Mouse (Mus musculus) midbrain, embryonic 10.5 days (tissue): ENCODE results near the gene 2210011C24Rik. TPM values are rescaled to one million over a fixed set of nuclear protein-coding genes. Genes with fewer than 3 reads are reported as not detected.

Experiments
- DNase-seq: peaks from one replicate; pipeline ENCODE4 v3.0.0-alpha.2; 2017; ENCODE audit warnings: low spot score
- H3K27ac ChIP-seq: fragments of 300-500 bp; sonication (generic); replicated peaks from 2 replicates; pipeline ENCODE4 v1.5.1; 2016; ENCODE audit warnings: mild to moderate bottlenecking
- H3K27me3 ChIP-seq: fragments of 300-500 bp; sonication (generic); 2 replicates; pipeline ENCODE4 v1.6.1; 2016; ENCODE audit warnings: low read depth, mild to moderate bottlenecking; ENCODE audit not compliant: poor library complexity, severe bottlenecking
- H3K36me3 ChIP-seq: fragments of 300-500 bp; sonication (generic); 2 replicates; pipeline ENCODE4 v1.6.1; 2016; ENCODE audit warnings: mild to moderate bottlenecking, moderate library complexity
- H3K4me1 ChIP-seq: fragments of 300-500 bp; sonication (generic); 2 replicates; pipeline ENCODE4 v1.6.1; 2016
- H3K4me3 ChIP-seq: fragments of 300-500 bp; sonication (generic); 2 replicates; pipeline ENCODE4 v1.5.1; 2016; ENCODE audit warnings: mild to moderate bottlenecking, moderate library complexity
- H3K9me3 ChIP-seq: fragments of 300-500 bp; sonication (generic); replicated peaks from 2 replicates; pipeline ENCODE4 v1.6.1; 2016; ENCODE audit warnings: mild to moderate bottlenecking
- WGBS: fragments of 180-500 bp; shearing (Covaris S2); methylation state at CpG from one replicate; pipeline ENCODE4 v1.1.7; 2016; 5-methylcytosine and 5-hydroxymethylcytosine counted together
- polyA plus RNA-seq: library from polyadenylated mRNA; unstranded; fragments of >200 nt; fragmentation: Nextera tagmentation; extraction: Ambion mirVana; gene quantifications from 2 replicates; pipeline ENCODE4 v1.2.1, GENCODE M21; 2016

2210011C24Rik gene
- polyA plus RNA-seq, result 0.20 and 0.67 TPM in 2 replicates

- H3K27ac ChIP-seq, result peak within 1 kb of the TSS; percentile 72
These were observed at the start of gene 2210011C24Rik for GRCm38 (mm10) chr8:84011705-84012498. 2210011C24Rik (minus strand) TSS chr8:84012171.

GRCm38 (mm10) chr8:84060245-84060644 lies 48.3 kb upstream of the 2210011C24Rik start:
- no peak for DNase-seq
- no peak overlapping the region for H3K4me3 ChIP-seq
- peaks cover 2% of the 10 kb centered on the region; the same call in 1 of the 2 replicates for H3K4me1 ChIP-seq
- 91% methylated on average over 2 of the region's 2 CpGs for WGBS
- no peaks in the 10 kb centered on the region for H3K9me3 ChIP-seq
- H3K36me3 ChIP-seq, result no peaks in the 10 kb centered on the region
- H3K27ac ChIP-seq, result no peak overlapping the region
- no peaks in the 10 kb centered on the region for H3K27me3 ChIP-seq

More at GRCm38 (mm10) chr8:84011705-84012498, at the start of gene 2210011C24Rik:
- Histone ChIP-seq H3K9me3 (no peaks in the 10 kb centered on the region), H3K36me3 (no peaks in the 10 kb centered on the region), H3K4me1 (peaks cover 38% of the 10 kb centered on the region), H3K27me3 (peaks cover 60% of the 10 kb centered on the region), H3K4me3 (peak within 1 kb of the TSS; percentile 67)
- WGBS, result 1% methylated on average over 45 of the region's 45 CpGs
- no peak for DNase-seq

- no peak for DNase-seq
- no peak overlapping the region for H3K4me3 ChIP-seq
- no peaks in the 10 kb centered on the region for H3K9me3 ChIP-seq
- 91% methylated on average over 2 of the region's 2 CpGs for WGBS
- no peaks in the 10 kb centered on the region for H3K36me3 ChIP-seq
- no peaks in the 10 kb centered on the region for H3K27me3 ChIP-seq
- no peak overlapping the region for H3K27ac ChIP-seq
- 0 out of 2 replicates have a peak, but pooled peaks cover 2% of the 10 kb centered on the region for H3K4me1 ChIP-seq
These were observed 47.3 kb upstream of the 2210011C24Rik start for GRCm38 (mm10) chr8:84059226-84059625.

DNA sequence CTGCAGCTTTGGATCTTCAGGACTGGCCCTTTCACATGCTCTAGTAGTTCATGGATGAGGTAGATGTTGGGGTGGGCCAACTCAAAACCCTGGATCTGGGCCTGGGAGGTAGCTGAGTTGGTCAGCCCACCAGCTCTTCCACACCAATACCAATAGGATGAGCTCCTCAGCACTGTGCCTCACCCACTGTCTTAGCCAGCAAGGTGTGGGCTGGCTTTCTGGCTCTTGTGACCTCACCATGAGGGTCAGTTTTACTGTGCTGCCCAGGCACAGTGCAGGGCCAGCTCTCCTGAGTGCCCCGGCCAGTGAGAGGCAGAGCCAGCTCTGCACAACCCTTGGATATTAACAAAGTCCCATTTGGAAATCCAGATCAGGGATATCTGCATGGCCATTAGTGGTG lies 45.9 kb upstream of the 2210011C24Rik start:
- Histone ChIP-seq H3K36me3 (no peaks in the 10 kb centered on the region), H3K27me3 (no peaks in the 10 kb centered on the region), H3K27ac (no peak overlapping the region), H3K4me1 (no peaks in the 10 kb centered on the region), H3K9me3 (no peaks in the 10 kb centered on the region), H3K4me3 (no peak overlapping the region)
- 87% methylated on average over 1 of the region's 1 CpGs for WGBS
- DNase-seq, result no peak

- Histone ChIP-seq H3K4me1 (peaks cover 9% of the 10 kb centered on the region; the same call in 1 of the 2 replicates), H3K4me3 (no peak overlapping the region), H3K36me3 (no peaks in the 10 kb centered on the region), H3K9me3 (no peaks in the 10 kb centered on the region), H3K27ac (no peak overlapping the region), H3K27me3 (no peaks in the 10 kb centered on the region)
- no peak for DNase-seq
- 95% methylated on average over 5 of the region's 5 CpGs for WGBS
These were observed 41.3 kb upstream of the 2210011C24Rik start for GRCm38 (mm10) chr8:84053229-84053628.

DNA sequence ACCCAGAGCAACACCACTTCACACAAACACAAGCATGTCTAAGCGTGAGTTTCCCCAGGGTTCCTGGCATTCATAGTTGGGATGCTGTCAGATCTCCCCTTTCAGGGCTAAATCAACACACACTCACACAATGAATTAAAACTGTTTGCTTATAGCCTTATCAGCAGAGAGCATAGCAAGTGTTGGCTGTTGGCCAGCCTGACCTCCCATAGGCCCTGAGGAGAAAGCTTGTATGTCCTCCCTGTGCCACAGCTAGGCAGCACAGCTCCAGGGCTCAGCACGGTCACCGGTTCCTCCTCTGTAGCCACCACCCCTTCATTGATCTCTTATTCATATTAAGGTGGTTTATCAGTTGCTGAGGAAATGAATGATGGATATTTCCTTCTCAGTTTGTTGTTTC lies 40.8 kb upstream of the 2210011C24Rik start:
- no peaks in the 10 kb centered on the region for H3K9me3 ChIP-seq
- peaks cover 9% of the 10 kb centered on the region; the same call in 1 of the 2 replicates for H3K4me1 ChIP-seq
- DNase-seq, result no peak
- H3K4me3 ChIP-seq, result no peak overlapping the region
- no peaks in the 10 kb centered on the region for H3K27me3 ChIP-seq
- no peaks in the 10 kb centered on the region for H3K36me3 ChIP-seq
- 89% methylated on average over 3 of the region's 3 CpGs for WGBS
- no peak overlapping the region for H3K27ac ChIP-seq

- peaks cover 36% of the 10 kb centered on the region for H3K27me3 ChIP-seq
- H3K4me1 ChIP-seq, result peaks cover 19% of the 10 kb centered on the region
- WGBS, result 83% methylated on average over 5 of the region's 5 CpGs
- H3K27ac ChIP-seq, result no peak overlapping the region
- H3K36me3 ChIP-seq, result no peaks in the 10 kb centered on the region
- no peak overlapping the region for H3K4me3 ChIP-seq
- no peaks in the 10 kb centered on the region for H3K9me3 ChIP-seq
- DNase-seq, result no peak
These were observed 36.2 kb upstream of the 2210011C24Rik start for GRCm38 (mm10) chr8:84048171-84048570.

DNA sequence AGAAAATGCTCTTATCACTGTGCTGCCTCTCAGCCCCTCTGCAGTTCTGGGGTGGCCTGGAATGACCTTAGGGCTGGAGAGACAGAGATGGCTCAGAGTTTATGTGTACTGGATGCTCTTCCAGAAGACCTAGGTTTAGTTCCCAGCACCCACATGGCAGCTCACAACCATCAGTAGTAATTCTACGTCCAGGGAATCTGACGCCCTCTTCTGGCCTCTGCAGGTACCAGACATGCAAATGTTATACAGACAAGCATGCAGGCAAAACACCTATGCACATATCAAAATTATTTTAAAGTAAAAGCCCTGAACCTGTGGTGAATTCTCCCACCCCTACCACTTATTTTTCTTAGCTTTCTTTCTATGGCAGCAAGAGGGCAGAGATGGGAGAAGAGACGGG lies 34.5 kb upstream of the 2210011C24Rik start:
- H3K4me1 ChIP-seq, result peaks cover 32% of the 10 kb centered on the region
- DNase-seq, result no peak
- no peak overlapping the region for H3K4me3 ChIP-seq
- H3K36me3 ChIP-seq, result no peaks in the 10 kb centered on the region
- H3K9me3 ChIP-seq, result no peaks in the 10 kb centered on the region
- WGBS, result 86% methylated on average over 3 of the region's 3 CpGs
- no peak overlapping the region for H3K27ac ChIP-seq
- peaks cover 53% of the 10 kb centered on the region for H3K27me3 ChIP-seq

GRCm38 (mm10) chr8:84044900-84045299 lies 32.9 kb upstream of the 2210011C24Rik start, which contains the start of gene Rln3:
Rln3 (minus strand) TSS chr8:84045000.
- Histone ChIP-seq H3K4me3 (peak within 1 kb of the TSS; percentile 41), H3K36me3 (no peaks in the 10 kb centered on the region), H3K9me3 (no peaks in the 10 kb centered on the region), H3K27ac (no peak within 1 kb of the TSS), H3K27me3 (peaks cover 69% of the 10 kb centered on the region), H3K4me1 (peaks cover 23% of the 10 kb centered on the region)
- 6% methylated on average over 9 of the region's 9 CpGs for WGBS
- DNase-seq, result no peak

DNA sequence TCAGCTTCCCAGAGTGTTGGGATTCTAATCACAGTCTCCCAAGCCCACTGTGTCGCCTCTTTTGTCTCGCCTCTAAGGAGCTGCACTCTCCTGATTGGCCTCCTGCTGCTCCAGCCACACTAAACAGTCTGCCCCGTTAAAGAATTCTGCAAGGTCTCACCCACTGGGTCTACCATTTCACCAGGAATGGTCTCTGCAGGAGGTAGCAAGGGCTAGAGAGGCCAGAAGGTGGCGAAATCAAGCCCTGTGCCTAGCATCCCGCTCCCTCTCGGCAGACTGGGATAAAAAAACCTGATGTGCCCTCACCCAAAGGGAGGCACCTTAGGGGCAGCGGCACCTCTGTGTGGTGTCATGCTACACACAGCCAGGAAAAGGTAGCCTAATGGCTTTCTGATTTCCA lies 32.1 kb upstream of the 2210011C24Rik start:
- Histone ChIP-seq H3K9me3 (no peaks in the 10 kb centered on the region), H3K27ac (no peak overlapping the region), H3K36me3 (no peaks in the 10 kb centered on the region), H3K4me3 (no peak overlapping the region), H3K4me1 (peaks cover 26% of the 10 kb centered on the region), H3K27me3 (peaks cover 77% of the 10 kb centered on the region)
- WGBS, result 2% methylated on average over 7 of the region's 7 CpGs
- no peak for DNase-seq

DNA sequence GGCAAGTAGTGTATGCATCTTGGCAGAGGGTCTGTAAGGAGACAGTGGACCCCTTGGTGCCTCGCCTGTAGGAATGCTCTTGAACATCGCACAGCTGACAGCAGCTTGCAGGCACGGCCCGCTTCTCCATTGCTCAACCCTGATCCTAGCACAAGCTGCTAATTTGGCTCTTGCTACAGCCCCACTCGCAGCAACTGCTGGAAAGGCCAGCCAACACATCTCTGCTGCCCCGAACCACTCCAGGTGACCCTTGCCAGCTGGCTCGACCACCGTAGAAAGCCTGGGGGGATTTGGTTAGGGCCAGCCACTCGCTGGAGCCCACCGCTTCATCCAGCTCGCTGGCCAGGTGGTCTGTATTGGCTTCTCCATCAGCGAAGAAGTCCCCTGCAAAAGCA lies 31.0 kb upstream of the 2210011C24Rik start:
- H3K27ac ChIP-seq, result no peak overlapping the region
- WGBS, result 33% methylated on average over 12 of the region's 12 CpGs
- peak overlapping the region; percentile 54 for H3K4me3 ChIP-seq
- H3K9me3 ChIP-seq, result no peaks in the 10 kb centered on the region
- no peak for DNase-seq
- peaks cover 89% of the 10 kb centered on the region for H3K27me3 ChIP-seq
- H3K4me1 ChIP-seq, result peaks cover 26% of the 10 kb centered on the region
- H3K36me3 ChIP-seq, result no peaks in the 10 kb centered on the region

GRCm38 (mm10) chr8:84042066-84042947 lies 30.3 kb upstream of the 2210011C24Rik start, which contains the start of gene Il27ra:
Il27ra (minus strand) TSS chr8:84042589.
- H3K27ac ChIP-seq, result peak within 1 kb of the TSS; percentile 63; the same call in 1 of the 2 replicates
- peaks cover 26% of the 10 kb centered on the region for H3K4me1 ChIP-seq
- H3K9me3 ChIP-seq, result no peaks in the 10 kb centered on the region
- no peaks in the 10 kb centered on the region for H3K36me3 ChIP-seq
- H3K4me3 ChIP-seq, result peak within 1 kb of the TSS; percentile 54
- H3K27me3 ChIP-seq, result peaks cover 95% of the 10 kb centered on the region
- DNase-seq, result peak; percentile 77
- WGBS, result 5% methylated on average over 40 of the region's 40 CpGs
